Mouse (Mus musculus) embryonic fibroblast, embryonic 13.5 days (primary cell): ENCODE results near the gene Mybpc3. TPM values are rescaled to one million over a fixed set of nuclear protein-coding genes. Genes with fewer than 3 reads are reported as not detected.

Source experiments
- H3K27ac ChIP-seq: 2 replicates; pipeline ENCODE4 v1.5.1; 2012; ENCODE audit warnings: low read length, control low read depth, inconsistent platforms; ENCODE audit not compliant: insufficient read depth
- H3K4me1 ChIP-seq: 2 replicates; pipeline ENCODE4 v1.6.1; 2011; ENCODE audit warnings: low read length; ENCODE audit not compliant: control insufficient read depth, insufficient read depth
- H3K4me3 ChIP-seq: 2 replicates; pipeline ENCODE4 v1.5.1; 2011; ENCODE audit warnings: mild to moderate bottlenecking, control low read depth, low read length; ENCODE audit not compliant: insufficient read depth
- CTCF ChIP-seq: IDR thresholded peaks from 2 replicates; pipeline ENCODE4 v1.5.1; 2011; ENCODE audit warnings: mild to moderate bottlenecking, control low read depth, low read length, moderate library complexity, borderline replicate concordance; ENCODE audit not compliant: insufficient read depth
- POLR2A ChIP-seq: IDR thresholded peaks from 2 replicates; pipeline ENCODE4 v1.6.1; 2011; ENCODE audit warnings: low read depth, mild to moderate bottlenecking, control low read depth, low read length, moderate library complexity
- polyA plus RNA-seq: library from polyadenylated mRNA; stranded (reverse); fragments of >200 nt; gene quantifications from 2 replicates; pipeline ENCODE4 v1.2.4, GENCODE M21; 2011; ENCODE audit warnings: low read depth; ENCODE audit not compliant: missing spikeins, insufficient read length

Mybpc3 gene
- polyA plus RNA-seq, 1 experiment: not detected

DNA sequence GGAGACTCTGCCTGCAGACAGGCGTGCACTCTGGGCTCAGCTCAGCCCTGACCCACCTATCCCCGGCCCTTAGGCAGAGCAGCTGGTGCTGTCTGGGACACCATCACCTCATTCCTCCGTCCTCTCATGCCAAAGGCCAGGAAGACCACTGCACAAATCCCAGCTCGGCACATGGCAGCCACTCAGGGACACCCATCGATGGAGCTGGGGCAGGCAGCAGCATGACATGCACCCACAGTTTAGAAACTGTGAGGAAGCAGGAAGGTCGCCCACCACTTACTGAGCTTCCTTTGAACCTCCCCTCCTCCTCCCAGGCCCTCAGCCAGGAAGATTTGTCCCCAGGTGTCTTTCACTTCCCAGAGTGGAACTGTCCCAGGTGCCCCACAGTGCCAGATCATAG lies 19.5 kb downstream of the Mybpc3 start:
- TF ChIP-seq POLR2A (no peak), CTCF (no peak)
- no peaks in the 10 kb centered on the region for H3K4me1 ChIP-seq
- H3K4me3 ChIP-seq: no peak overlapping the region
- H3K27ac ChIP-seq: no peak overlapping the region

DNA sequence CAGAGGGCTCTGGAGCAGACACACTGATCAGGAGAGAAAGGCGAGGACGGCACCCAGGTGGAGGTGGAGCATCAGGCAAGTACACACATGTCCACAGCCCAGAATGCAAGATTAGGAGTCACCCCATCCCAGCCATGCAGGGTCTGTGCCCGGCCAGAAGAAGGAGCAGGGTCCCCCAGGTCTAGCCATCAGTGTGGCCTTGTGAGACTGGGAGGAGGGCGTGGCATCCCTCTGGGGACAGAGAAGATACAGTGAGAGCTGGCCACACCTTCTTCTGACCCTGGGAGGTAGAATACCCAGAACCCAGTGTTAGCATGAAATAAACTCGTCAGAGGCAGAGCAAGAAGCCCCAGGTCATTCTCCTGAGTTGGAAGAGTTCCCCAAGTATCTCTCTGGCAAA lies 21.4 kb downstream of the Mybpc3 start:
- TF ChIP-seq POLR2A: no peak
- TF ChIP-seq CTCF: no peak
- no peak overlapping the region for H3K4me3 ChIP-seq
- H3K4me1 ChIP-seq: no peaks in the 10 kb centered on the region
- H3K27ac ChIP-seq: no peak overlapping the region

DNA sequence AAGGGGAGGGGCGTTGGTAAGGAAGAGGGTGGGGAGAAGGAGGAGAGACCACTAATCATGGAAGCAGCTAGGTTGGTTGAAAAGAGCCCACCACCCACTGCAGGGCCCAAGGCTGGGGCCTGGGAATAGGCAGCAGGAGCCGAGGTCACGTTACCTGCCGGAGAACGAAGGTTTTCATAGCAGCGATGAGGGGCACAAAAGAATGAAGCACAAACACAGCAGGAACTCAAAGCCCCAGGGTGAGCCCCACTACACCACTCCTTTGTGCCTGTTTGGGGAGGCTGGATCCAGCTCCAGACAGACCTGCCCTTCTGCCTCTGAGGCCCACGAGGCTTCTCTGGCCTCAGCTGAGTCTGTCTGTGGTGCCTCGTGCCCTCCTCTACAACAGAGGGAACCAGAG lies 21.8 kb downstream of the Mybpc3 start:
- Histone ChIP-seq H3K27ac (no peak overlapping the region), H3K4me1 (no peaks in the 10 kb centered on the region), H3K4me3 (no peak overlapping the region)
- TF ChIP-seq POLR2A (no peak), CTCF (no peak)

DNA sequence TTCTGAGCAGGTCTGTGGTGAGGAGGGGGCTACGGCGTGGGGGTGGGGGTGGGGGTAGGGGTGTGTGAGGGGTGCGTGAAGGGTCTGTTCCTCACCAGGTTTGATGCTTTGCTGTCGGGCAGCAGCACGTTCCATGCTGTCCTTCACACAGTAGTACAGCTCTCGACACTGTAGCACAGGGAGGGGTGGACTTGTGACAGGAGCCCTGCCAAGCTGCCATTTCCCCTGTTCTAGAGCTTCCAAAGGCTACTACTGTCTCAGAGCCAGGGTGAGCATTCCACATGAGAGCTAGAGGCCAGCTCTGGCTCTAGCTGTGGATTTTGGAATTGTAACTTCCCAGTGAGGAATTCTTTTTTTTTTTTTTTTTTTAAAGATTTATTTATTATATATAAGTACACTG lies 25.0 kb downstream of the Mybpc3 start:
- Histone ChIP-seq H3K4me3 (no peak overlapping the region), H3K4me1 (no peaks in the 10 kb centered on the region), H3K27ac (no peak overlapping the region)
- TF ChIP-seq CTCF (no peak), POLR2A (no peak)

DNA sequence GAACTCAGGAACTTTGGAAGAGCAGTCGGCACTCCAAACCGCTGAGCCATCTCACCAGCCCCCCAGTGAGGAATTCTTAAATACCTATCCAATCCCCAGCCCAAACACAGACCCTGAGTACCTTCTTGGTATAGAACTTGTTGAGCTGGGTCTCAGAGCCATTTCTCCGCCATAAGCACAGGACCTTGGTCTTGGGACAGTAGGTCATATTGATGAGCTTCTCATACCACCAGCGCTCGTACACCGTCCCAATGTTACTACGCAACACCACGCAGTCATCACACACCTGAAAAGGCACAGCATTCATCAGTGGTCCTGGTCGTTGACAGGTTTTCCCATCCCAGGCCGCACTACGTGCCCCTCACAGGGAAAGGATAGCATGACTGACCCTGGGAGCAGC lies 25.5 kb downstream of the Mybpc3 start:
- TF ChIP-seq CTCF (no peak), POLR2A (no peak)
- H3K27ac ChIP-seq: no peak overlapping the region
- no peaks in the 10 kb centered on the region for H3K4me1 ChIP-seq
- H3K4me3 ChIP-seq: no peak overlapping the region

DNA sequence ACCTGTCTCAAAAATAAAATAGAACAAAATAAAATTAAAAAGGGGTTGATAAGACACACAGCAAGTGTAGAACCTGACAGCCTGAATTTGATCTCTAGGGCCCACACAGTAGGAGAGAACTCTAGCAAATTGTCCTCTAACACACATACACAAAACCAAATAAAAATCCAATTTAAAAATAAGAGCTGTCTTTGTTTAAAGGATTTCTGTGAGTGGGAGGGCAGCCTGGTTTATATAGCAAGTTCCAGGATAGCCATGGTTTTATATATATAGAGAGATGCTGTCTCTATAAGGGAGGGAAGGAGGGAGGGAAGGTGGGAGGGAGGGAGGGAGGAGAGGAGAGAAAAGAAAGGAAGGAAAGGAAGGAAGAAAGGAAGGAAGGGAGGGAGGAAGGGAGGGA lies 30.2 kb downstream of the Mybpc3 start:
- Histone ChIP-seq H3K4me1 (no peaks in the 10 kb centered on the region), H3K27ac (no peak overlapping the region), H3K4me3 (no peak overlapping the region)
- TF ChIP-seq POLR2A (no peak), CTCF (no peak)

DNA sequence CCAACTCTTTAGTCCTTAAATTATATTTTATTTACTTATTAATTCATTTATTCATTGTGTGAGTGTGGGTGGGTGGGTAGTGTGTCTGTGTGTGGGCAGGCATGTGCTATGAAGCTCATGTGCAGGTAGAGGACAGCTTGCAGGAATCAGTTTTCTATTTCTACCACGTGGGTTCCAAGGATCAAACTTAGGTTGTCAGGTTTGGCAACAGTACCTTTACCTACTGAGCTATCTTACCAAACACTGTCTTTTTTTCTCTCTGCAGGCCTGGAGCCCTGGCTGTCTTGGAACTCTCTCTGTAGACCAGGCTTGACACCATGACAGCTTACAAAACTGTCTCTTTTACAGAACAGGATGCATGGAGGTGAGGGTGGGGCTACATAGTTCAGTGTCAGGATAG lies 33.4 kb downstream of the Mybpc3 start:
- H3K27ac ChIP-seq: no peak overlapping the region
- TF ChIP-seq POLR2A (no peak), CTCF (no peak)
- H3K4me3 ChIP-seq: no peak overlapping the region
- H3K4me1 ChIP-seq: no peaks in the 10 kb centered on the region

DNA sequence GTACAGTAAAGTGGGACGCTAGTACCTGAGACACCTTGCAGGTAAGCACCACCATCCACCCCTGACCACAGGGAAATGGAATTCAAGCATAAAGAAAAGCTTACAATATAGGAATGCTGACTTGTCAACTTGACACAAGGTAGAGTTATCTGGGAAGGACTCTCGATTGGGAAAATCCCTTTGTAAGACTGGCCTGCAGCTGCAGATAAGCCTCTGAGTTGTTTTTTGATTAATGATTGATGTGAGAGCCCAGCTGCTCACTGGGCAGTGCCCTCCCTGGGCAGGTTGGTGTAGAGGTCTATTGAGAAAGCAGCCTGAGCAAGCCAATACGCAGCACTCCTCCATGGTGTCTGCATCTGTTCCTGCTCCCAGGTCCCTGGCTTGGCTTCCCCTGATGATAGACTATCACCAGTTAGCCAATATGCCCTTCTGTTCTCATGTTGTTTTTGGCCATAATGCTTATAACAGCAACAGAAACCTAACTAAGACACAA lies 35.0 kb downstream of the Mybpc3 start:
- no peaks in the 10 kb centered on the region; the same call in 1 of the 2 replicates for H3K4me1 ChIP-seq
- TF ChIP-seq POLR2A (no peak), CTCF (no peak)

DNA sequence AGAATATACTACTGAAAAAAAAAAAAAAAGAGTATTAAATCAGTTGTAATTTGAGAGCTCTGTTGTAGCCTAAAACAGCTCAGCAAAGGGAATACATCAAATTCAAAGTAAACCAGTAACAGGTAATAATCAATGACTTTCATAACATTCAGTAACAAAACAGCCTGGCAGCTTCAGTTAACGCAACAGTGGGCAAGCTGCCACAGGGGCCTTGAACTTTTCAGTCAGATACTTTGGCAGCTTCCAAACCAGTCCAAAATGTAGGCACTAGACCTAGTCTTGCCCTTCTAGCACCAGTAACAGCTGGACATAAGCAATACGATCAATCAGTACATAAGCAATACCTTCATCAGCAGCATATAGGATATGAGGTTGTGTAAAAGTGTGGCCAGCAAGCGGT lies 36.1 kb downstream of the Mybpc3 start:
- H3K4me3 ChIP-seq: no peak overlapping the region
- no peaks in the 10 kb centered on the region; the same call in 1 of the 2 replicates for H3K4me1 ChIP-seq
- no peak overlapping the region for H3K27ac ChIP-seq
- TF ChIP-seq CTCF: no peak
- TF ChIP-seq POLR2A: no peak

More for the DNA sequence above, 35.0 kb downstream of the Mybpc3 start:
- no peak overlapping the region for H3K4me3 ChIP-seq
- H3K27ac ChIP-seq: no peak overlapping the region

DNA sequence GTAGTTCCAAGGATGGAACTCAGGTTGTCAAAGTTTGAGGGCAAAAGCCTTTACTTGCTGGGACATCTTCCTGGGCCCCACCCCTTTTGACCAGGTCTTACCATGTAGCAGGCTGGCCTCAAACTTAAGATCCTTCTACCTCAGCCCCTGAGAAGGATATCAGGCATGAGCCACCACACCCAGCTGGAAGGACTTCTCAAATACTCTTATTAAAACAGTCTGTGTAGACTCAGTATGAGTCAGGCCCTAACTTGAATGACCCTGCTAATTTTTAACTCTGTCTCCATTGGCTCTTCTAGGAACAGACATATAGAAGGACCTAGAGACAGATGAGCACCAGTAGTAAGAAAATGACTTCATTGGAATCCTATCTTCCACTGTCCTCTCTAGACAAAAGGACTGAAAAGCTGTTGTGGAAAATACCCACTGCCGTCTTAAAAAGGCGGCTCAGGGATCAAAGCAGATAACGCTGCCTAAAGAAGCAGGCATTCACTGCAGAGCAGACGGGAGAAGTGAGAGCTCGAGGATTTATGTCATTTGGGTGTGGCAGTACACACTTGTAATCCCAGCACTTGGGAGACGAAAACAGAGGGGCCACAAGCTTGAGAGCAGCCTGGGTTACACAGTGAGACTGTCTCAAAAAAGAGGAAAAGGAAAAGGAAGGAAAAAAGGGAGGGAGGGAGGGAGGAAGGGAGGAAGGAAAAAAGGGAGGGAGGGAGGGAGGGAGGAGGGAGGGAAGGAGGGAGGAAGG lies 39.2 kb downstream of the Mybpc3 start:
- Histone ChIP-seq H3K4me3 (no peak overlapping the region), H3K27ac (peak overlapping the region; percentile 47; the same call in 1 of the 2 replicates), H3K4me1 (no peaks in the 10 kb centered on the region; the same call in 1 of the 2 replicates)
- TF ChIP-seq POLR2A: no peak
- TF ChIP-seq CTCF: no peak

DNA sequence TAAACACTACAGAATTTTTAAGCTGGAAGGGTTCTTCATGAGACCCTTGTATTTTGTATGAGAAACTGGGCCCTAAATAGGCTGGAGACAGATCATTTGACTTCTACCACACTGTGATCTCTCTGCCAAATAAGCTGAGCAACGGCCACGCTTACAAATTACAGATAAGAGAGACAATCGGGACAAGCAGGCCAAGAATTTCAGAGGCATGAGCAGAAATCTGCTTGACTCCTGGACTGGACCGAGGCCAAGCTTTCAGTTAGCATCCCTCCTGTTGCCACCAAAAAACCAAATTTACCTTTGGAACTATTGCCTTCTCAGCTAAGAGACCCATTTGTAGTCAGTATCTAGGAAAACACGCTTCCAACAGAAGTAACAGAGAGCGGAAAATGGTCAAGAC lies 42.6 kb downstream of the Mybpc3 start:
- Histone ChIP-seq H3K27ac (no peak overlapping the region), H3K4me3 (no peak overlapping the region), H3K4me1 (no peaks in the 10 kb centered on the region; the same call in 1 of the 2 replicates)
- no peak for TF ChIP-seq POLR2A
- TF ChIP-seq CTCF: no peak
